Mouse (Mus musculus): ENCODE measurements at regions not wholly inside any gene's neighbourhood (a gene's known extent, or its start where the extent isn't known, plus 50 kb on each side); places are given as distances from the start of the nearest gene placed in this dataset.

GRCm38 (mm10) chr14:48330965-48331622, 114.8 kb upstream of the Tmem260 start:
- no peak for DNase-seq (ENCODE audit: low read depth)

GRCm38 (mm10) chr14:48331623-48332000, 114.3 kb upstream of the Tmem260 start:
- no peak for DNase-seq (ENCODE audit: low read depth)

GRCm38 (mm10) chr14:48332193-48332592, 113.7 kb upstream of the Tmem260 start:
- DNase-seq (ENCODE audit: low read depth) = peak; percentile 33

GRCm38 (mm10) chr14:48332660-48333059, 113.3 kb upstream of the Tmem260 start:
- DNase-seq (ENCODE audit: low read depth) = no peak

- no peak for DNase-seq (ENCODE audit: low read depth)
These were observed 111.7 kb upstream of the Tmem260 start for GRCm38 (mm10) chr14:48334106-48334809.

- DNase-seq (ENCODE audit: low read depth) = no peak
These were observed 106.5 kb upstream of the Tmem260 start for GRCm38 (mm10) chr14:48339434-48339833.

- DNase-seq (ENCODE audit: low read depth) = no peak
These were observed 103.0 kb upstream of the Tmem260 start for GRCm38 (mm10) chr14:48342944-48343343.

- DNase-seq (ENCODE audit: low read depth) = no peak
These were observed 100.0 kb upstream of the Tmem260 start for GRCm38 (mm10) chr14:48345956-48346355.

GRCm38 (mm10) chr14:48349392-48350044, 96.4 kb upstream of the Tmem260 start:
- no peak for DNase-seq (ENCODE audit: low read depth)

- no peak for DNase-seq (ENCODE audit: low read depth)
These were observed 94.3 kb upstream of the Tmem260 start for GRCm38 (mm10) chr14:48351652-48352051.

- no peak for DNase-seq (ENCODE audit: low read depth)
These were observed 93.1 kb upstream of the Tmem260 start for GRCm38 (mm10) chr14:48352825-48353224.

GRCm38 (mm10) chr14:48354176-48354575, 91.7 kb upstream of the Tmem260 start:
- no peak for DNase-seq (ENCODE audit: low read depth)

- DNase-seq (ENCODE audit: low read depth) = no peak
These were observed 88.5 kb upstream of the Tmem260 start for GRCm38 (mm10) chr14:48357441-48357840.

- peak; percentile 17 for DNase-seq (ENCODE audit: low read depth)
These were observed 87.3 kb upstream of the Tmem260 start for GRCm38 (mm10) chr14:48358487-48359159.

GRCm38 (mm10) chr14:48361820-48362219, 84.1 kb upstream of the Tmem260 start:
- no peak for DNase-seq (ENCODE audit: low read depth)

GRCm38 (mm10) chr14:48367006-48367405, 78.9 kb upstream of the Tmem260 start:
- DNase-seq (ENCODE audit: low read depth) = peak; percentile 72

GRCm38 (mm10) chr14:48370322-48370721, 75.6 kb upstream of the Tmem260 start:
- DNase-seq (ENCODE audit: low read depth) = peak; percentile 14

GRCm38 (mm10) chr14:48371766-48372165, 74.2 kb upstream of the Tmem260 start:
- DNase-seq (ENCODE audit: low read depth) = peak; percentile 10

GRCm38 (mm10) chr14:48376112-48376511, 69.8 kb upstream of the Tmem260 start:
- DNase-seq (ENCODE audit: low read depth) = no peak

All from fibroblast of lung, adult 2 months (primary cell).